Mouse (Mus musculus) kidney, embryonic 16.5 days (tissue): ENCODE measurements at regions not wholly inside any gene's neighbourhood (a gene's known extent, or its start where the extent isn't known, plus 50 kb on each side); places are given as distances from the start of the nearest gene placed in this dataset.

Source experiments
- ATAC-seq: fragments of 200-750 bp; cut with Nextera tagmentation; 2 replicates; pipeline ENCODE4 v1.8.0; 2017; ENCODE audit warnings: moderate TSS enrichment; ENCODE audit not compliant: low FRiP score, low TSS enrichment
- H3K27ac ChIP-seq: fragments of 300-500 bp; sonication (generic); 2 replicates; pipeline ENCODE4 v1.5.1; 2014; ENCODE audit warnings: low read length
- H3K27me3 ChIP-seq: fragments of 300-500 bp; sonication (generic); 2 replicates; pipeline ENCODE4 v1.6.1; 2014; ENCODE audit warnings: low read length, control low read depth, mixed read lengths; ENCODE audit not compliant: insufficient read depth
- H3K36me3 ChIP-seq: fragments of 300-500 bp; sonication (generic); 2 replicates; pipeline ENCODE4 v1.6.1; 2014; ENCODE audit warnings: low read length, control low read depth, mixed read lengths; ENCODE audit not compliant: insufficient read depth
- H3K4me1 ChIP-seq: fragments of 300-500 bp; sonication (generic); 2 replicates; pipeline ENCODE4 v1.6.1; 2014; ENCODE audit warnings: low read length, control low read depth, mixed read lengths; ENCODE audit not compliant: insufficient read depth
- H3K4me2 ChIP-seq: fragments of 300-500 bp; sonication (generic); replicated peaks from 2 replicates; pipeline ENCODE4 v1.6.1; 2014; ENCODE audit warnings: low read depth, low read length
- H3K4me3 ChIP-seq: fragments of 300-500 bp; sonication (generic); 2 replicates; pipeline ENCODE4 v1.5.1; 2014; ENCODE audit warnings: mild to moderate bottlenecking, low read length
- H3K9ac ChIP-seq: fragments of 300-500 bp; sonication (generic); replicated peaks from 2 replicates; pipeline ENCODE4 v1.6.1; 2014; ENCODE audit warnings: low read length
- H3K9me3 ChIP-seq: fragments of 300-500 bp; sonication (generic); 2 replicates; pipeline ENCODE4 v1.6.1; 2016; ENCODE audit warnings: low read length, control low read depth
- WGBS: fragments of 180-500 bp; shearing (Covaris S2); extraction: QIAGEN DNeasy Blood & Tissue Kit; methylation state at CpG from one replicate; pipeline ENCODE4 v1.1.7; 2014; 5-methylcytosine and 5-hydroxymethylcytosine counted together

DNA sequence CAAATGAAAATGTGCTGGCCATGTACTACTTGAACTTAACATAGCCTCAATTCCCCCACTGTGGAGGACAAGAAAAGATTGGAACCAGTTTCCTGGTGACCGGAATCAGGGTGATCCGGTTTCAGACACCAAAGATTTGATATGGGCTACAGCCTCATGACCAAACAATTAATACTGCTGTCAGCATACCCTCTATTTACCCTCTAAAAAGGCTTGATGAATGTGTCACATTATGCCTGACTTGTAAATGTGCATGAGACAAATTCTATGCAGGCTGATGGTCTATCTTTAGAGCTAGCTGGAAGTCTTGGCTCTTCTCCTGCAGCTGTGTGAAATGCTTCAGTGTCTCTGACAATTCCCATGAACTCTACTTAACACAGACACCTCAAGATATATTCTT is 372.8 kb upstream of the Hsf2 start:
- no peak overlapping the region for H3K27ac ChIP-seq
- ATAC-seq, result no peak
- H3K36me3 ChIP-seq, result no peaks in the 10 kb centered on the region
- no peaks in the 10 kb centered on the region for H3K9me3 ChIP-seq
- H3K9ac ChIP-seq, result no peak overlapping the region
- H3K4me3 ChIP-seq, result no peak overlapping the region
- WGBS, result 76% methylated on average over 2 of the region's 2 CpGs
- H3K4me2 ChIP-seq, result no peak overlapping the region
- no peaks in the 10 kb centered on the region for H3K27me3 ChIP-seq
- H3K4me1 ChIP-seq, result no peaks in the 10 kb centered on the region

DNA sequence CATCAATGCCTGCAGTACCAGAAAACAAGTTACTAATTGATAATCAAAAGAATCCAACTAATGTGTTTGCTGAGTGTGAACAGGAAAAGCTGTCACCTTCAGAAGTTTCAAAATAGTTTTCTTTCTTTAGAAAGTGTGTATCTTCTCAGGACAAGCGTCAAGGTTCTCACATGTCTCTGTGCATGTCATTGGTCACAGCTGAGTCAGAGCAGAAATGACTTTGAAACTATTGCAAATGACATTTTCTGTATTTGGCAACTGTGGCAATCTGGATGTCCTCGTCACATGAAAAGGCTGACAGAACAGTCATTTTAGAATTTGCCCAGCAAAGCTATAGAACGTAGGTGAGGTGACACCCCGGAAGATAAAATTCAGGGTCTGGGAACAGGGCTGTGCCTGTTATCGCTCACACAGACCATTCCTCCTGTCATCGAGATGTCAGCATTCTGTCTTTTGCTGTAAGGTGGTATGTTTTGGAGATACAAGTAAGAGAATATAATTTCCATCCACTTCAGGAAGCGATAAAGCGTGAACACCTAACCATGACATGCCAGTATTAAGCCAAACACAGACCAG is 371.4 kb upstream of the Hsf2 start:
- ATAC-seq, result no peak
- H3K36me3 ChIP-seq, result no peaks in the 10 kb centered on the region
- 94% methylated on average over 8 of the region's 8 CpGs for WGBS

DNA sequence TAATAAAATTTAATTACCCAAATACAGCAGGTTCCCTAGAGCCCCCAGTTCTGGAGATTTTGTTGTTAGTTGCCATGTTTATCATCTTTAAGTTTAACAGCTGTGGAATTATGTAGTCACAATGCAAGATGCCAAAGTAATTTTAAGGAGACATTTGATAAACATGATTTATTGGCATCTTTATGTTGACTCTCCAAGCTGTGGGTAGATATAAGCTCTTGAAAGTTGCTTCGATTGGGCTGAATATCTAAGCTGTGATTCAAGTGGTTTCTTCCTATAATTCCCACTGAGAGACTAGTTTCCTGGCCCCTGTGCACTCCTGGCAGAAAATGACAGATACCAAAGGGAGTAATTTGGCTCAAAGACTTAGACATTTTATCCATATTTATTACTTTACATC is 364.7 kb upstream of the Hsf2 start:
- 78% methylated on average over 1 of the region's 1 CpGs for WGBS
- Histone ChIP-seq H3K4me3 (no peak overlapping the region), H3K9me3 (no peaks in the 10 kb centered on the region), H3K36me3 (no peaks in the 10 kb centered on the region), H3K27me3 (no peaks in the 10 kb centered on the region), H3K4me2 (no peak overlapping the region), H3K27ac (no peak overlapping the region), H3K9ac (no peak overlapping the region), H3K4me1 (no peaks in the 10 kb centered on the region)
- no peak for ATAC-seq

More for the DNA sequence above, 371.4 kb upstream of the Hsf2 start:
- Histone ChIP-seq H3K9me3 (no peaks in the 10 kb centered on the region), H3K9ac (no peak overlapping the region), H3K27ac (no peak overlapping the region), H3K4me2 (no peak overlapping the region), H3K27me3 (no peaks in the 10 kb centered on the region), H3K4me3 (no peak overlapping the region), H3K4me1 (no peaks in the 10 kb centered on the region)

DNA sequence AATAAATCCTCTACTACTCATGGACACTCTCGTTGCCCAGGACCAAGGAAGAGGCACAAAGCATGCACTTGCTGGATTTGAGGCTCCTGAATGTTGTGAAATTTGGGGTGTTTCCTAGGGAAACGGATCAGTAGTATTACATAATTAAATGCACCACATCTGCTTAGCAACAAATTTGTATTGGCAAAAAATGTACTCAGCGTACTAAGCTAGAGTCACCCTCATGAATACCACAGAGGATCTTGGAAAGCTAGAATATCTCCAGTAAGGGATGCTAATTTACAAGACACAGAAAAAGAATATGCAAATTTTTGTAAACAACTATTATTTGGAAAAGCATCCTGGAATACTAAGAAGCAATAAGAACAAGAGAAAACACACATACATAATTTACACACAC is 359.0 kb upstream of the Hsf2 start:
- no peak overlapping the region for H3K4me2 ChIP-seq
- no peak overlapping the region for H3K4me3 ChIP-seq
- no peaks in the 10 kb centered on the region for H3K27me3 ChIP-seq
- 69% methylated on average over 3 of the region's 3 CpGs for WGBS
- no peak overlapping the region for H3K9ac ChIP-seq
- H3K27ac ChIP-seq, result no peak overlapping the region
- no peaks in the 10 kb centered on the region for H3K36me3 ChIP-seq
- no peaks in the 10 kb centered on the region for H3K9me3 ChIP-seq
- ATAC-seq, result no peak
- no peaks in the 10 kb centered on the region for H3K4me1 ChIP-seq

DNA sequence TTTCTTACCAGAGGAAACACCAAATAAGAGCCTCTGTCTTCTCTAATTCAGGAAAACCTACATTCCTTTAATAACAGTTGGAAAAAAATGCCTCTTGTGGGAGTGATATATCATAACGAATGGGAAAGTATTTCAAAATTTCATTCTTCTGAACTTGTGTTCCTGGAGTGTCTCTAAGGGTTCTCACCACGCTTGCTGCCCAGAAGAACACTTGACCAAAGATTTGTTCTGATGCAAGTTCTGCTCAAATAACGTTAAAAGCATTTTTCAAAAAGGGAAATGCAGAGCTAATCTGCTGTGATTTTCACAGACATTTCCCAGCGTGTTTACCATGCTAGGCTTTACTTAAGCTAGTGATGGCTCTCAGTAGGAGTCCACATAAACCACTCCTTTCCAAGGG is 329.8 kb upstream of the Hsf2 start:
- H3K9me3 ChIP-seq, result no peaks in the 10 kb centered on the region
- H3K4me3 ChIP-seq, result no peak overlapping the region
- no peak for ATAC-seq
- no peaks in the 10 kb centered on the region for H3K27me3 ChIP-seq
- no peaks in the 10 kb centered on the region for H3K36me3 ChIP-seq
- H3K4me2 ChIP-seq, result no peak overlapping the region
- no peak overlapping the region for H3K27ac ChIP-seq
- WGBS, result 71% methylated on average over 4 of the region's 4 CpGs
- H3K4me1 ChIP-seq, result no peaks in the 10 kb centered on the region
- H3K9ac ChIP-seq, result no peak overlapping the region

DNA sequence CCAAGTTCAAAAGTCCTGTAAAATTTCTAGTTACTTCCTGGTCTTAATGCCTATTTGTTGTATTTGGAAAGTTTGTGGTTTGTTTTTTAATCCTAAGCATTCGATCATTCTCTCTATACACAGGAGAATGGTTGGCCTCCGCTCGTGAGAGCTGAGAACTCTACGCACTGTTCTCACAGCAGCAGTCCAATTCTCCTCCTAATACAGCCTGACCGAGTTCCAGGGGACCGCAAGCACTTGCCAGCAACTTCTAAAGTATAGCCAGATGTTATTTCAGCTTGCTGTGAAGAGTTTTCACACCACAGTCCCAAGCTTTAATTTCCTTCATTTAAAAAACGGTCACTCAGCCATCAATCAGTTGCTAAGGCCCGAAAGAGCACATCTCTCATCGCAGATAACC is 329.3 kb upstream of the Hsf2 start:
- Histone ChIP-seq H3K36me3 (no peaks in the 10 kb centered on the region), H3K27me3 (no peaks in the 10 kb centered on the region), H3K4me1 (no peaks in the 10 kb centered on the region), H3K4me2 (no peak overlapping the region), H3K9me3 (no peaks in the 10 kb centered on the region), H3K9ac (no peak overlapping the region), H3K4me3 (no peak overlapping the region), H3K27ac (no peak overlapping the region)
- ATAC-seq, result no peak
- WGBS, result 60% methylated on average over 9 of the region's 9 CpGs

DNA sequence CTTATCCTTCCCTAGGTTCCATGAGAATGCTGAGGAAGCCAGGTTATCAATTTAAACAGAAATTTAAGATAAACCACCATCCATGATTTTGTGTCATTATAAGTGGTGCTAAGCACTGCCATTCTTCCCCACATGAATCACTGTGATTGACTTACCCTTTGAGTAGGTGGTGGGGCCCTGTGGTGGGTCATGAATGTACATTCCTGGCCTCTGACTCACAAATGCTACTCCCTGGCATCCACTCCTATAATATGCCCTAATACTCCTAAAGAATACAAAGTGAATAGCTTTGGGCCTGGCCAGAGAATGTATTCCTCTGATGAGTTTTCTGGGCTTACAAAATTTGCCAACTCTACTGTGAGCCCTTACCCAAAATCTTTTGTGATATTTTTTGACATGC is 325.6 kb upstream of the Hsf2 start:
- H3K27ac ChIP-seq, result no peak overlapping the region
- no peaks in the 10 kb centered on the region for H3K4me1 ChIP-seq
- no peak overlapping the region for H3K4me2 ChIP-seq
- ATAC-seq, result no peak
- no peaks in the 10 kb centered on the region for H3K36me3 ChIP-seq
- no peak overlapping the region for H3K9ac ChIP-seq
- H3K4me3 ChIP-seq, result no peak overlapping the region
- H3K9me3 ChIP-seq, result no peaks in the 10 kb centered on the region
- H3K27me3 ChIP-seq, result no peaks in the 10 kb centered on the region

DNA sequence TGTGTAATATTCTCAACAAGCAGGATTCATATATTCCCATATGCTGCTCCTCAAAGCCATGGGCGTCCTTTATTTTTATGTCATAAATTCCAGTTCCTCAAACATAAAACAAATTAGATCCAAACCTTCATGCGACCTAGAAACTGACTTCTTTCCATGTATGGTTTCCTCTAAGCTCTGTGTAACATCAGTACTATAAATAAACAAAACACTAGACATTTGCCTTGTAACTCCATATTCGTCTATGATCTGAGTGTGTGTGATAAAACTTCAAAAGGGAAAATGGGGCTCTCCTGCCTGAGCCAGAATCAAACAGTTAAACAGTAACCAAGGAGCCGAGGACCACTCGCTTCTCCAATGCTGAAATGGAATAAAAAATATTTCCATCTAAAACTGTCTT is 322.8 kb upstream of the Hsf2 start:
- no peak overlapping the region for H3K4me3 ChIP-seq
- no peaks in the 10 kb centered on the region for H3K27me3 ChIP-seq
- ATAC-seq, result no peak
- H3K9me3 ChIP-seq, result no peaks in the 10 kb centered on the region
- WGBS, result 61% methylated on average over 5 of the region's 5 CpGs
- H3K4me1 ChIP-seq, result no peaks in the 10 kb centered on the region
- no peaks in the 10 kb centered on the region for H3K36me3 ChIP-seq
- H3K9ac ChIP-seq, result no peak overlapping the region
- H3K27ac ChIP-seq, result no peak overlapping the region
- no peak overlapping the region for H3K4me2 ChIP-seq

DNA sequence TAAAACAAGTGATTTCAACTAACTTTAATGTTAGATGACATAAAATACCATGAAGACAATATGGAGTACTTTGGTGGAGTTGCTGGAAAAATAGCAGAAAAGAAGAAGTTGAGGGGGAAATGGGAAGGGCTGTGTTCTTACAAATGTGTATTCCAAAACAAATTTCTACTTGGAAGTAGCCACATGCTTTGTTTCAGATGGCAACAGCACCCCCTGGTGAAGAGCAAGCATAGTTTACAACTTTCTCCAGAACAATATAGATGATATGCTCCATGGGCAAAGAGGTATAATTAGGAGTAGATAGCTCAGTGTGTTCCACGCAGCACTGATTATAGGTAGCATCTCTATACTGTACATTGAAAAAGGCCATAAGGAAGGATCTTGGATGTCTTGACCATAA is 302.6 kb upstream of the Hsf2 start:
- Histone ChIP-seq H3K9me3 (no peaks in the 10 kb centered on the region), H3K36me3 (no peaks in the 10 kb centered on the region), H3K9ac (no peak overlapping the region), H3K4me3 (no peak overlapping the region), H3K4me2 (no peak overlapping the region), H3K27me3 (no peaks in the 10 kb centered on the region), H3K27ac (no peak overlapping the region), H3K4me1 (no peaks in the 10 kb centered on the region)
- WGBS, result 70% methylated on average over 1 of the region's 1 CpGs
- peak; percentile 46; the same call in 1 of the 2 replicates for ATAC-seq

DNA sequence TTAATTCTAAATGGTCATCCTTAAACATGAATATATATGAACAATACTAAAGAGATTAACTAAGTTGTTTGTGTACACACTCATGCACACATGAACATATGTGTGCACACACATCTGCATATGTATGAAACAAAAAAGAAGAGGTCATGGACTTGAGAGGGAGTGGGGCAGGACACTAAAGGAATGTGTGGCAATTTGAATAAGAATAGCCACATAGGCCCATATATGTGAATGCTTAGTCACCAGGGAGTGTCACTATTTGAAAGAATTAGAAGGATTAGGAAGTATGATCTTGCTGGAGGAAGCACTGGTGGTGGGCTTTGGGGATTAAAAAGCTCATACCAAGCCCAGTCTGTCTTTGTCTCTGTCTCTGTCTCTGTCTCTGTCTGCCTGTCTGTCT is 275.5 kb upstream of the Hsf2 start:
- Histone ChIP-seq H3K4me3 (no peak overlapping the region), H3K27ac (no peak overlapping the region), H3K4me2 (no peak overlapping the region), H3K27me3 (no peaks in the 10 kb centered on the region), H3K9ac (no peak overlapping the region), H3K36me3 (no peaks in the 10 kb centered on the region), H3K9me3 (no peaks in the 10 kb centered on the region), H3K4me1 (no peaks in the 10 kb centered on the region)
- ATAC-seq, result no peak

DNA sequence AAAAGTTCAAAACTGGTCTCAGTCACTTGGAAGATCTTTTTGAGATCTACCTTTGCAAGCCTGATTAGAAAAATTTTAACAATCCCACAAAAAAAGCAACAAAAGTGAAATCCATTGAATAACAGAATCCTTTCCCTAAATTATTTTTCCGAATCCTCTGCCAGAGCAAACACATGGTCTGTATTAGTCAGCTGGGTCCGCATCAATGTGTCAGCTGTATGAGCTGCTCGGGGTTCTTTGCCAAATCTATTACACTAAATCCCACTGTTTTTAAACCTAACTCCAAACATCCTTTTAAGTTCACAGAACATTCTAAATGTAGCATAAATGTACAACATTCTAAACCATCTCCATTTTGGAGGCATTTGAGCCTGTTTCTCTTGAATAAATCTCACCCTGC is 255.1 kb upstream of the Hsf2 start:
- no peak overlapping the region for H3K27ac ChIP-seq
- no peak overlapping the region for H3K4me3 ChIP-seq
- no peak for ATAC-seq
- H3K36me3 ChIP-seq, result no peaks in the 10 kb centered on the region
- WGBS, result 74% methylated on average over 3 of the region's 3 CpGs
- H3K9me3 ChIP-seq, result no peaks in the 10 kb centered on the region
- H3K9ac ChIP-seq, result no peak overlapping the region
- H3K27me3 ChIP-seq, result no peaks in the 10 kb centered on the region
- no peak overlapping the region for H3K4me2 ChIP-seq
- no peaks in the 10 kb centered on the region for H3K4me1 ChIP-seq
